Mouse (Mus musculus) cerebellum, adult 2 months (tissue): ENCODE results near the gene Cyp2d26.

Source experiments
- CTCF ChIP-seq: fragments of 200-500 bp; IDR thresholded peaks from 2 replicates; pipeline ENCODE4 v1.5.1; 2011; ENCODE audit warnings: low read depth, mild to moderate bottlenecking, control low read depth, low read length, moderate library complexity, borderline replicate concordance; ENCODE audit not compliant: insufficient read depth
- POLR2A ChIP-seq: fragments of 200-500 bp; IDR thresholded peaks from 2 replicates; pipeline ENCODE4 v1.6.1; 2011; ENCODE audit warnings: low read length, control low read depth, borderline replicate concordance; ENCODE audit not compliant: insufficient read depth

DNA sequence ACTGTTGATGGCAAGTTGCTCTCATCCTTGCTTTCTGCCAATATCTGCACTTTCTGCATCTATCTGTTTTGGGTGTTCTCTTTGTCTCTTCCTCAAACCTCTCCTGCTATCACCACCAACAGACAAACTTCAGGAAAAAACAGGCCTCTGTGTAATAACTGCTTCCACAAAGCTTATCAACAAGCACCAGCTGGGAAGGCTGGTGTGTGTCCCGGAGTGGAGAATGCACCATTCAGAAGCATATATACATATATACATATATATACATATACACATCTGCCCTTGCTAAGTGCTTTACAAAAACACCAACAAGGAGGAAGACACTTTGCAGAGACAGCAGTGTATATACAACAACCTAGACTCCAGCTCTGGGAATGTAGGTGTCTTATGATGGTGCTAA, 16.5 kb upstream of the Cyp2d26 start:
- TF ChIP-seq POLR2A (no peak), CTCF (no peak)
